28 mouse cellular contexts compared by ENCODE assay signal in genomic region chr16:92292101-92292500, GRCm38 (mm10). TPM values are rescaled to one million over a fixed set of nuclear protein-coding genes. Genes with fewer than 3 reads are reported as not detected.
DNase-seq lines count a peak whose midpoint lies in the region; ATAC-seq and TF ChIP-seq lines count a peak whose summit lies in the region.
"Had no signal": no experiment of that assay in that cellular context is flagged by ENCODE, and none has a peak within 500 bp of the region (broad histone marks: within the 10 kb centered on the region; RNA-seq: fewer than 3 reads in every experiment).

Gene Kcne2, plus strand, starts transcription at chr16:92292389.

- no peak within 1 kb of the TSS for H3K4me2 ChIP-seq in hindbrain, embryonic 12.5 days (replicated peaks)
- H3K4me2 ChIP-seq: heart, embryonic 15.5 days; intestine, embryonic 15.5 days; midbrain, embryonic 15.5 days; neural tube, embryonic 12.5 days; stomach, embryonic 15.5 days had no signal

- H3K9ac ChIP-seq in hindbrain, embryonic 12.5 days, result no peak within 1 kb of the TSS
- H3K9ac ChIP-seq: heart, embryonic 15.5 days; intestine, embryonic 15.5 days; midbrain, embryonic 15.5 days; neural tube, embryonic 12.5 days; stomach, embryonic 15.5 days had no signal

- no peak within 1 kb of the TSS for H3K4me3 ChIP-seq in hindbrain, embryonic 12.5 days
- H3K4me3 ChIP-seq in lung, adult 2 months (replicated peaks; ENCODE audit: extremely low read depth, low read depth, low read length), result peak within 1 kb of the TSS; percentile 44
- H3K4me3 ChIP-seq: heart, embryonic 15.5 days; intestine, embryonic 15.5 days; midbrain, embryonic 15.5 days; neural tube, embryonic 12.5 days; stomach, embryonic 15.5 days had no signal

- no peak within 1 kb of the TSS for H3K27ac ChIP-seq in hindbrain, embryonic 12.5 days
- H3K27ac ChIP-seq: heart, embryonic 15.5 days; intestine, embryonic 15.5 days; midbrain, embryonic 15.5 days; neural tube, embryonic 12.5 days; stomach, embryonic 15.5 days had no signal

- no peaks in the 10 kb centered on the region for H3K9me3 ChIP-seq in hindbrain, embryonic 12.5 days (replicated peaks)
- H3K9me3 ChIP-seq: G1E; heart, embryonic 15.5 days; intestine, embryonic 15.5 days; midbrain, embryonic 15.5 days; neural tube, embryonic 12.5 days; stomach, embryonic 15.5 days had no signal

- no peaks in the 10 kb centered on the region for H3K27me3 ChIP-seq in hindbrain, embryonic 12.5 days
- H3K27me3 ChIP-seq: heart, embryonic 15.5 days; intestine, embryonic 15.5 days; midbrain, embryonic 15.5 days; neural tube, embryonic 12.5 days; Patski; stomach, embryonic 15.5 days had no signal

- ATAC-seq in hindbrain, embryonic 12.5 days (ENCODE audit: low FRiP score), result no peak
- ATAC-seq in megakaryocyte-erythroid progenitor cell, adult 5-6 weeks (replicated peaks; ENCODE audit: low FRiP score, low TSS enrichment, poor library complexity, severe bottlenecking), result no peak
- ATAC-seq: intestine, embryonic 15.5 days; midbrain, embryonic 15.5 days; Patski had no signal

- H3K4me1 ChIP-seq in hindbrain, embryonic 12.5 days, result peaks cover 7% of the 10 kb centered on the region
- no peaks in the 10 kb centered on the region for H3K4me1 ChIP-seq in lung, adult 2 months (ENCODE audit: control insufficient read depth, insufficient read depth, low read length)
- H3K4me1 ChIP-seq: intestine, embryonic 15.5 days; neural tube, embryonic 12.5 days; stomach, embryonic 15.5 days had no signal

- 75% methylated on average over 10 of the region's 10 CpGs for WGBS in hindbrain, embryonic 12.5 days
- WGBS in lung, adult 2 months, result 37% methylated on average over 10 of the region's 10 CpGs

- no peak for TF ChIP-seq POLR2A in brain, embryonic 14.5 days (IDR thresholded peaks at IDR 0.05; ENCODE audit: borderline replicate concordance, extremely low read depth, insufficient read depth, insufficient read length, poor library complexity, severe bottlenecking)
- no peak for TF ChIP-seq POLR2A in lung, adult 2 months (IDR thresholded peaks at IDR 0.05; ENCODE audit: borderline replicate concordance, extremely low read depth, low read depth, low read length)

- DNase-seq in brain, embryonic 14.5 days (ENCODE audit: low read depth), result no peak
- DNase-seq in lung, adult 2 months, result peak; percentile 37
- DNase-seq in lung, postnatal 25 days (ENCODE audit: low spot score), result peak; percentile 48
- no peak for DNase-seq in urinary bladder, postnatal 36 days (ENCODE audit: low spot score in 2 of 2)
- no peak for DNase-seq in gastrocnemius, postnatal 4 days (ENCODE audit: low spot score in 2 of 2)
- DNase-seq in spleen, adult 12 weeks (ENCODE audit: low spot score), result no peak
- DNase-seq: adrenal gland, adult 2 months; B cell, adult 2 months; cerebellum, adult 8-10 months; gastrocnemius, postnatal 25 days; heart, postnatal 4 days; kidney, adult 8-10 months; kidney, postnatal 10 days; right cerebral cortex, postnatal 4 days; thymus, adult 2 months had no signal

- H3K36me3 ChIP-seq in hindbrain, embryonic 12.5 days, result no peaks in the 10 kb centered on the region
- H3K36me3 ChIP-seq: G1E; heart, embryonic 15.5 days; intestine, embryonic 15.5 days; midbrain, embryonic 15.5 days; neural tube, embryonic 12.5 days; stomach, embryonic 15.5 days had no signal

- TF ChIP-seq CTCF in brain, embryonic 14.5 days (IDR thresholded peaks at IDR 0.05; ENCODE audit: borderline replicate concordance, extremely low read depth, insufficient read depth, insufficient read length), result no peak
- TF ChIP-seq CTCF in lung, adult 2 months (IDR thresholded peaks at IDR 0.05; ENCODE audit: insufficient read depth, low read length), result no peak

RNA-seq across cellular contexts. Expression of gene Kcne2, which starts in this region (rescaled TPM):
- polyA plus RNA-seq in brain, embryonic 14.5 days (2012; rRNA removed), result 12.4 and 25.3 TPM in 2 replicates
- 17.7 and 25.6 TPM in 2 replicates for polyA plus RNA-seq in hindbrain, embryonic 12.5 days (2016; fragmentation: Nextera tagmentation; extraction: Ambion mirVana)
- 12.5 and 17.5 TPM in 2 replicates for polyA plus RNA-seq in lung, adult 2 months (2012; rRNA removed)
- not detected for total RNA-seq in gastrocnemius, postnatal 4 days (2021)
- not detected in 2 replicates for total RNA-seq in megakaryocyte-erythroid progenitor cell, adult 5-6 weeks (2014; fragmentation: Nextera tagmentation)
- total RNA-seq in megakaryocyte-erythroid progenitor cell, adult 5-6 weeks (2017), result not detected in 2 replicates
- total RNA-seq: adrenal gland, adult 2 months; CH12.LX; gastrocnemius, postnatal 25 days; heart, adult 8-10 months; liver, adult 2 months had no signal
- polyA plus RNA-seq: adrenal gland, adult 2 months; G1E; intestine, embryonic 15.5 days; liver, adult 2 months; liver, embryonic 16.5 days; Patski had no signal

Comparison
In these comparisons a context has a peak if more than half of its experiments do, and no peak if none do; other contexts are left out.
1. DNase-seq: peak in lung, adult 2 months (single experiment) and lung, postnatal 25 days (single experiment); none in brain, embryonic 14.5 days (single experiment), urinary bladder, postnatal 36 days (0 of 2), gastrocnemius, postnatal 4 days (0 of 2) and spleen, adult 12 weeks (single experiment).